Mouse (Mus musculus) adipocyte (in vitro differentiated cells): Measurements from ENCODE around the gene Tesk1.

Experiments
- DNase-seq: peaks from one replicate; pipeline ENCODE4 v3.0.0-alpha.2; 2016; ENCODE audit warnings: low spot score

Tesk1 gene

DNA sequence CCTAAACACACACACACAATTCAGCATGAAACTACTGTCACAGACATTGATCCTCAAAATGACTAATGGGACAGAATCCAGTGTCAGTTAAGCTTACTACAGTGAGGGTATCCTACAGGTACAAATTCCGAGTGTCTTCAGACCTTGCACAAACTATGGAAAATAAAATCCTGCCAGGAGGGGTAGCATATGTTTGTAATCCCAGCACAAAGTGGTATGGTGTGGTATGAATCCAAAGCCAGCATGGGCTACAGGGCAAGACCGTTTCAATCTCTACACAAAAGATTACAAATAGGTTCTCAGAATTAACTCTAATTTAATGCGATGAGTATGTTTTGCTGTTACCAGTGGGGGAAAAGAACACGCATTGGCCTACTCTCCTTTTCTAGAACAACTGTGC, at the start of gene Tesk1:
Tesk1 (plus strand) TSS at position 301 of the 400 bp plus-strand sequence.
- DNase-seq, result no peak

DNA sequence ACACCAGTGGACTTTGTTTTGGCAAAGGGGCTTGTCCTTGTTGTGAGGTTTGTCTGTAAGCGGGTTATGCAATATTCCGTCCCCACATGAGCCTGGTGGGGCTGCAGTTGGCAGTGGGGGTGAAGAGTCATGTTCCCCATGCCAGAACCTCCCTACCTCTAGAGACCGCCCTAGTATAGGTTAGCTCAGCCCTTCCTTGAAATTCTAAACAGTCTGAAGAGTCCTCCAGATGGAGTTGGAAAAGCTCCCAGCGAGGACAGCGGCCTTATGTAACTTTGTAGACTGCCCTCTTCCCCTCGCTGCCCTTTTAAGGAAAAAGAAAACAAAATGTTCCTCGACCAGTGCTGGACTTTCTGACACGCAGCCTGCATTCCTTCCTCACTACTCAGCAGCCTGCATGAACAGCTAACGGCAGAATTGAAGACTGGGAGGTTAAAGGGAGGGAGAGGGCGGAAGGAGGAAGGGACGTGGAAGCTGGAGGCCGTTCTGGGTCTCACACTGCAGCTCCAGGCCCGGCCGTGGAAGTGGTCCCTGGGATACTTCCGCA, 47.3 kb upstream of the Tesk1 start:
- DNase-seq, result peak; percentile 95

DNA sequence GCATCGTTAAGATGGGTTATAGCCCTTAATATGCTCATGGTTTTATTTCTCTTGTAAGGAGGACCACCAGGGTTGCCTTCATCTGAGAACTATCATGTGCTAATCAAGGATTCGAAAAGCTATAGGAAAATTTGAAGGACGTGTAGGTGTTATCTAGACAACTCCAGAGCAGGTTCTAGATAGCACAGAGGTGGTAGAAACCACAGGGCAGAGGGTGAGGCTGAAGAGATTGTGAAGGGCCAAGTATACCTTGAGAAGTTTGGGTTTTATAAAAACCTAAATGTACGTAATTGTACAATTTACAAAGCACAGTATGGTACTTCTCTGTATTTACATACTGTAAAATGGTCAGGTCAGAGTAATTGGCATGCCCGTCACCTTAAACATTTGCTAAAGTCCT, 46.6 kb upstream of the Tesk1 start:
- no peak for DNase-seq

DNA sequence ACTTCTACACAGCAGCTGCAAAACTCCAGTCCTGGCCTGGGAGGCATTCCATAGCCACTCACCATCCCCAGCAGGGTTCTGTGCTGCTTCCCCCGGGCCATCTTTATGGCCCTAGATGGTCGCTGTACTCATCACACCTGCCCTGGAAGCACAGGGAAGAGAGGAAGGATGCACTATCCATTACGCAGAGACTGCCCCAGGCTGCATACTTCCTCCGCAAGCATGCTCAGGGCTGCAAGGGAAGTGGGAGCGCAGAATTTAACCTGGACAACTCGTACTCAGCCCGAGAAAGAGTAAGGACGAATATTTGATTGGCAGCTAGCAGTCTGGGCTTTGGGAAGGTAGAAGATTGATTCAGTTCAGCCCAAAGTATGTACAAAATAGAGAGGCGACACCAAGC, 45.9 kb upstream of the Tesk1 start:
- no peak for DNase-seq

DNA sequence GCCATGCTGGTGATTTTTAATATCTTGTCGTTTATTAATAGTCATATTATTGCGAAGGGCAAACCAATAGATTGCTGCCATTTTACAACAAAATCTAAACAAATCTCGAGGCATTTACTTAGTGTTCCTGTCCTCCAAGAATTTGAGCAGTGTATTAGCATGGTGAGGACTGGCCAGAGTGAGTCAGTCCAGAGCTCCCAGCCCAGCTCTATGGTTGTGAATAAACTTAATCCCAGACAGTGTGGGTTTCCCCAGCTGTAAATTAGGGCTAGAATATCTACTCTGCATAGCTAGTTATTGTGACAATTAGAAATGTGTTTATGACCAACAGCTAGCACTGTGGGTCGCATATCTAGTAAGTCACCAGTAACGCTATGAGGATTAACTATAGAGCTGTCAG, 45.4 kb upstream of the Tesk1 start:
- DNase-seq, result no peak

DNA sequence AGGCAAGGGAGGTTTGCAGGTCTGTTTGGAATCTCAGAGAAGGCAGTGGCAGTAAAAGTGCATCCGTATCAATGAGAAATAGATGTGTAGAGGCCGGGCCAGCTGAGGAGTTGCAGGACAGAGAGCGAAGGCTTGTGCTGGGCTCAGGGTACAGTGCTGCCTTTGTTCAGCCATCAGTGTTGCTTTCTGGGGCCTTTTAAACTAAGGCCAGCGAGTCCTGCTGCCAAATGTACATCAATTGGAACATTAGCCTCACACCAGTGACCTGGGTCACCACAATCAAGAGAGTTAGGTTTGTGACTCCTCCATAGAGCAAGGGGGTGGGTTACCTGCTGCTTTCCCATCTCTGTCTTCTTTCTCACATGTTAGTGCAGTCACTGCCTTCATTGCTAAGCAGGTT, 43.7 kb upstream of the Tesk1 start:
- DNase-seq, result no peak

DNA sequence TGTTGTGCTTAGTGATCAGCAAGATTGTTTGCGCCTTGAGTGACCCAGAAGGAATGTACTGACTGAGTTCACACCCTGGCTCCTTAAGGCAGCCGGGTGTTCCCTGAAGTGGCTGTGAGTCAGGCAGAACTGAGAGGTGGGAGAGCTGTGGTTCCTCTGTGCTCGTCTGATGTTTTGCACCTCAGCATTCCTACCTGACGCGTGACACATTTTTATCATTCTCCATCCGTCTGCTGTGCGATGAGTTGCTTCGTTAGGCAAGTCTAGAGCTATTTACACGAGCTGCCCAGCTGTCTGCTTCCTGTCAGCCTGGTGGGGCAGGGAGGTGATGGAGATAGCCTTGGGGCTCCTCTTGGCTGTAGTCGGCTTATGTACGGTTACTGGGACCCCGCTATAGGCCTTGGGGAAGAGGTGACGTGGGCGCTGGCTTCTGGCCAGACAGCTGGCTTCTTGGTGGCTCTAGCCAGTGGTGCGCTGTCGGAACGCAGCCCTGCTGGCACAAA, 42.9 kb upstream of the Tesk1 start:
- no peak for DNase-seq

DNA sequence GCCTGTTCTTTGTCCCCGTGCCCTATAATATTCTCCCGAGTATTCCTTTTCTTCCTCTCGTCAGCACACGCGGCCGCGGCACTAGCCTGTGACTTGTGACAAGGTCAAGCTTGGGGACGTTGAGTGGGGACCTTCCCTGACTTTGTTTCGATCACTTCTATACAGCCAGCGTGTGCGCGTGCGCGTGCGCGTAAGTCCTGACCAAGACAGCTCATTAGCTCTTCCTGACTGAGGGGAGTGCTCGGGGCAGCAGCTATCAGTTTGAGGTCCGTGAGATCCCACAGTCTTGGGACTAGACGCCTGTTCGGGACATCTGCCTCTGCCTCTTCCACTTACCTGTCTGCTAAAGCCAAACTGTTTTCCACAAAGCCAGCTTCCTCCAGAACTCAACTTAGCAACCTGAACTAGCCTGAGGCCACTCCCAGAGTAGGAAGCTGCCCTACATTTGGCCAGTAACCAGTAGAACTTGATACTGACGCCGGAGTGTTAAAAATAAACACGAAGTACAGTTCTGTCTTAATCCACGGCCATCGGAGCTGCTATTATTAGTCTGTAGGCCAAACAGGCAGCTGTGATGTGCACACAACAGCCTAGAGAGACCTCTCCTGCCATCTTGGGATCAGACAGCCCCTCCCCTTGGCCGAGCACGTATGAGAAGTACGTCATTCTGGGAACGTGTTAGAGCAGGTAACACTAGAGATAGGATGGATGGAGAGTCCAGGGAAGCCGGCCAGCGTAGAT, 42.2 kb upstream of the Tesk1 start:
- DNase-seq, result no peak

DNA sequence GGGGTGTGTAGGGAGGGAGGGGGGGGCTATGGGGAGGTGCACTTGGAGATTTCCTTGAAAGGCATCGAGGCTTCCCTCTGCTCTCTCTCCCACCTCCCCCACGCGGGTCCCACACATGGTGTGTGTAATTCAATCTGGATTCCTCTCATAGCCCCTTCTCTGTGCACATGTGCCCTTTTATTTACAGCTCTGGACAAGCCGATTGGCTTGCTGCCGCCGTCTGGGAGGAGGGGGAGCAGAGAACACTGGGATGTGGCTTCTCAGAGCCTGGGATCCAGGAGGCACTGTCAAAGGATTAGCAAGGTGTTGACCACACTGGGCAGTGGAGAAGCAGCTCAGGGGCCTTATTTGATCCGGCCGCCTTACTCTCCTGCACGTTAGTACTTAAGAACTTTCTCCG, 40.8 kb upstream of the Tesk1 start:
- DNase-seq, result no peak

DNA sequence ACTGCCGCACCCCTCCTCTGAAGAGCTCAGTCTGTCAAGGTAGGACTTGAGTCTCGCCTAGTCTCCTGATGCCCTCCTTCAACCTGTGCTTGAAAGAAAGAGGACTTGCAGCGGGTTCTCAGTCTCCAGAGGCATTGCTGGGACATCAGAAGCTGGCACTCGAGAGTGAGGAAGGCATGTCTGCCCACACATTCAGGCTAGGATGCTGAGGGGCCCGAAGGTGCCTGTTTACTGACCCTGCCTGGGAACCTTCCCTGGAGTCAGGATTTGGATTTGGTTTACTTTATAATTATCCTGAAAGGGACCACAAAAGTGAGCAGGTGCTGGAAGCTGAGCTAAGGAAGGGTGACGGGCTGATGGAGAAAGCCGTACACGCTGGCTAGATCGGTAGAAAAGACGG, 40.3 kb upstream of the Tesk1 start:
- DNase-seq, result no peak

DNA sequence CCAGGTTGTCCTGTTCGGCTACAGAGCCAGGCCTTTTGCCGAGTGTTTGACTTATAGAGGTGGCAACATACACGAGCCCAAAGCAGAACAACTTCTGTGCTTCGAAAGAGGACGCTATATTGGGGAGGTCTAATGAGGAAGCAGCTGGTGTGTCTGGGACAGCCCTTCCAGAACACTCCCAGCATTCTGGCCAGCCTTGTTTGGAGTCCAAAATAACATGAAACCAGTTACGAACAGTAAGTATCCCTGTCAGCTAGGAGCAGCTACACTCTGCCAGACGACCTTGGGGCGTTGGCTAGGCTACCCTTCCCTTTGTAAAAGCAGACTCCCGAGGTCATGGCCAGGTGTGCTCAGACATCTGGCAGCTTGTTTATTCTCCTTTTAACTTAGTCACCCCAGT, 39.5 kb upstream of the Tesk1 start:
- no peak for DNase-seq

DNA sequence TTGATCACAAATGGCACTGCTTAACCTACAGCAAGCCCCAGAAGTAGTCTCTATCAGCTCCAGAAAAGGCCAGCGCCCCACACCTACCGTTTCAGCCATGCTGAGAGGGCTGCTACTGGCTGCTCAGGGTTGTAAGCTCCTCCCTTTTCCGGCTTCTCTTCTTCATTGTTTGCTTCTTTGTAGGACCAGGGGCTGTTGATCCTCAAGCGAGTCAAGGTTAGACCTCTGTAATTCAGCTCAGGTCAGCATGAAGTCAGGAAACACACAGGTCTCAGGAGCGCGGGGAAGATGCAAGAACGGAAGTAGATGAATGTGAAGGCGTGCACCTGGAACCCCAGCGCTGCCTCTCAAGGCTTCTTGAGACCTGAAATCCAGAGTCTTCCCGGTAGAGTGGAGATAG, 37.0 kb upstream of the Tesk1 start:
- no peak for DNase-seq

DNA sequence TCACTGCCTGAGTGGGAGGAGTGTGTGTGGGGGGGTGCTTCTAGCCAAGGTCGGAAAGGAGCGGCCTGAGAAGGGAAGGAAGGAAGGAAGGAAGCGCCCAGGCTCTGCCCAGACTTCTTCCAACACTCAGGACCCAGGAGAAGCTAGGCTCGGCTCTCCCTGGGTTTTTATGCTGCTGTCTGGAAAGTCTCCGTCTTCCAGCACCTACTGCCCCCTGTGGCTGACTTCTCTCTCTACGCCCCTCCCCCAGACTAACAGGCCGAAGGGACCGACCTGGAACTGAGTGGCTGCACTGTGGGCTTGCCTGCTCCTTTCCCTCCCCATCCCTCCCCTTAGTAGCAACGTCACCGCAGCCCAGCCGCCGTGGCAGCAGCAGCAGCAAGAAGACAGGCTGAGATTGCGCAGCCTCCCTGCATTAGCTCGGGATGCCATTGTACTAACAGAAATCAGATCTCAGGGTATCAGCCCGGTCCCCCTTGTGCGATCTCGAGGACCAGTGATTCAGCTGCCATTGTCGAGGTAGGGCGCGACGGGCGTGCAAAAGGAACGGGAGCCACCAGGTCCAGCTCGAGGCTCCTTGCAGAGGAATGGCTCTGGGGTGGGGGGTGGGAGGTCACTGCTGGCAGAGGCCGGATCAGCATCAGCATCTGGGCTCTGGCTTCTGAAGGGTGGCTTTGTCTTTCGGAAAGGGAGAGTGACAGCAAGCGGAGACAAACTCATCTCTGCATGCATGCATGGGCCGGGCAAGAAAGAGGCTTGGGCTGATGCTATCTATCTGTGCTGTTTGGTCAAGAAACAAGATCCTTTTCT, 35.4 kb upstream of the Tesk1 start:
- peak; percentile 76 for DNase-seq

DNA sequence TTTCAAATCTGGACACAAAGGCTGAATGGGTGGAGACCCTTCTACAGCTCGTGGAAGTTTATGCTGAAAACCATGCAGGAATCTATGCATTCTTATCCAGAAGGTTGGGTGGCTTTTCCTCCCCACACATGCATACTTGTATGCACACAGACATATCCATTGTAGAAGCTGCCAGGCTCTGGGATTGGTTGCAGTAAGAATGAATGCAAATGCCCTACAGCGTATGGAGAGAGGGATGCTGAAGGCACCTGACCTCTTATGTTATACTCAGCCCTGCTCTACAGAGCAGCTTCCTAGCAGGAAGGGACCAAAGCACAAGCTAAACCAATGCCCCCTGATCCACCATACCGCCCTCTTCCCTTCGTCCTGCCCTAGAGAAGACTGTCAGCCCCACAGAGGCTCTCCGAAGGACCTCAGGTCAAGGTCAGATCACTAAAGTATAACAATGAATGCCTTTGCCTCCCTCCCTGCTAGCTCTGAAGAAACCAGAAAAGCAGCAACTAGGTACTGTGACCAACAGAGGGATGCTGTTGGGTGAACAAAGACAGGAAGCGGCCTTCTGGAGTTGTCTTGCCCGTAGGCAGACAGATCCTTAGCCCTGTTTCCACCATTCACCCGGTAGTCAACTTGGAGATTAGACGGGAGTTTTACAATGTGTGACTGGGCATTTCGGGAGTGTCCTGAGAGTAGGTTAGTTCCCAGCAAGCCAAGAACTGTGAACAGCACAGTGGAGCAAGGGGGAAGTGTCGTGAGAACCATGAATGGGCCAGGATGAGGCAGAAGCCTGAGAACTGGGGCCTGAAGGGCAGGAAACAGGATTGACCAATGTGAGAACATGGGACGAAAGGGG, 34.4 kb upstream of the Tesk1 start:
- no peak for DNase-seq

DNA sequence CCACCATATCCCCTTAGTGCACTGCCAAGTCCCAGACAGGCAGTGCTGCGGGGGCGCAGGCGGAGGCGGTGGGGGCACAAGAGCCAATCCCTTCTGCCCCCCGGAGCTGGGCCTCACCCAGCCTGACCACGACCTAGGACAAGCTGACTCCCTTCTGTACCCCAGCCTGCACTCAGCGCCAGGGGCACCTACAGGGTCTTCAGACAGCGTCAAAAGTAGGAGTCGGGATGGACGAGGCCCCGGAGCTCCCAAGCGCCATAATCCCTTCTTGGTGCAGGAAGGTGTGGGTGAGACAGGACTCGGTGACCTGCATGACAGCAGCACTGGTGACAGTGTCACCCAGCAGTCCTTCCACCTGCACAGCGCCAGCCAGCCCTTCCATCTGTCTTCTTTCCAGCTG, 27.0 kb upstream of the Tesk1 start:
- no peak for DNase-seq

DNA sequence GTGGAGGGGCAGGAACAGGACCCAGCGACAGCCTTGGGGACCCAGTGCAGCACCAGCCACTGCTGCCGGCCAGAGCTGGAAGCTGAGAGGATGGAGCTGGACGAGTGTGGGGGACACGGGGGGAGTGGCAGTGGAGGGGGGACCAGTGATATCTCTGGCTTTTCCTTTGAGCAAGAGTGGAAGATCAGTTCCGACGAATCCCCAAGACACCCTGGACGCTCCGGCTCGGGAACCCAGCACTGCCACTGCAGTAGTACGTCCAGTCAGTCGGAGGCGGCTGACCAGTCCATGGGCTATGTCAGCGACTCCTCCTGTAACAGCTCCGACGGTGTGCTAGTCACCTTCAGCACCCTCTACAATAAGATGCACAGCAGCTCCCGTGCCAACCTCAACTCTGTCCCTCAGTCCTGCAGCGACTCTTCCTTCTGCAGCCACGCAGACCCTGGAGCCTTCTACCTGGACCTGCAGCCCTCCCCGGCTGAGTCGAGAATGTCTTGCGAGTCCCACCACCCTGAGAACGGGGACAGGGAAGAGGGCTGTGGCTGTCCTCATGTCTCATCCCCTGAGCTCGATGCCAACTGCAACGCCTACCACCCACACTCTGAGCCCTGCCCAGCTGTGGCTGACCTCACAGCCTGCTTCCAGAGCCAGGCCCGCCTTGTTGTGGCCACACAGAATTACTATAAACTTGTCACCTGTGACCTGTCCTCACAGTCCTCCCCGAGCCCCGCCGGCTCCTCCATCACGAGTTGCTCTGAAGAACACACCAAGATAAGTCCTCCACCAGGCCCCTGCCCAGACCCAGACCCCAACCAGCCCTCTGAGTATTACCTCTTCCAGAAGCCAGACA, 26.3 kb upstream of the Tesk1 start:
- no peak for DNase-seq

DNA sequence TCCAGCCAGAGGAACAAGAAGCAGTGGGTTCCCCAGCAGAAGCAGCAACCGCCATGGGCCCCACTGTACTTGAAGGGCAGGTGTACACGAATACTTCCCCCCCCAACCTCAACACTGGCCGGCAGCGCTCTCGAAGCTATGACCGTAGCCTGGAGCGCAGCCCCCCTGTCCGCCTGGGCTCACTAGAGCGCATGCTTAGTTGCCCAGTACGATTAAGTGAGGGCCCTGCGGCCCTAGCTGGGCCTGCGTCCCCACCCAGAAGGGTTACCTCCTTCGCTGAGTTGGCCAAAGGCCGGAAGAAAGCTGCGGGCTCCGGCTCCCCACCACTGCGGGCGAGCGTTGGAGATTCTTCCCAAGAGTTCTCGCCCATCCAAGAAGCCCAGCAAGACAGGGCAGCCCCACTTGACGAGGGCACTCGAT, 25.7 kb upstream of the Tesk1 start:
- no peak for DNase-seq

DNA sequence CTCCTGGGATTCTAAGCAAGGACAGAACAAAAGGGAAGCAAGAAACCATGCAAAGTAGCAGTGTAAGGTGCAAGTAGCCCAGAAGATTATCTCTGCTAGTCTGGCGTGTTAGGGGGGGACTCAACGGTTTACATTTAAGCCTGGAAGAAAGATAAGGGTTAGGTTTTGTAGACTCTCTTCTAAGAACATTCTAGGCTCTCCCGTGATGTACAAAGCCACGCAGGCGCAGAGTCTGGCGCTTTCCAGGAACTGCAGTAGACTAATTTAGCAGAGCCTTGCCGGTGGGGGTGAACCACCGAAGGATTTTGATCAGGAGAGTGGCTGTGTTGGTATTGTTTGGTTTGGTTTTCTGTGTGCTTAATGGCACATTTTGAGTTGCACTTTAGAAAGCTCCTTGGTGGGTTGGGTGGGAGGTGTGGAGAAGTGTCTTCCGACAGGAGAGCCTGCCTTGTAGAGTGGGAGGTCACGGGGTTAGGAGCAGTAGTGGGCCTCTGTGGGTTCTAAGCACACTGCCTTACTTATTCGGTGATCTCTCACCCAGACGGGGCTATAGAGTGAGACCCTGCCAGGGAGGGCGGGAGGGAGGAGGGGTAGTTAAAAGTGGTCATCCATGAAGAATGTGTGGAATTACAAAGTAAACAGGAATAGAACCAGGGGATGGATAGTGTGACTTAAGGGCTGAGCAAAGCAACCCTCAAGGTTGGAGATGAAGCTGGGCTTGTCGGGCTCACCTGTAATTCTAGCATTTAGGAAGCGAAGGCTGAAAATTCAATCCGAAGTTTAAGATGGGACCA, 24.3 kb upstream of the Tesk1 start:
- DNase-seq, result no peak

DNA sequence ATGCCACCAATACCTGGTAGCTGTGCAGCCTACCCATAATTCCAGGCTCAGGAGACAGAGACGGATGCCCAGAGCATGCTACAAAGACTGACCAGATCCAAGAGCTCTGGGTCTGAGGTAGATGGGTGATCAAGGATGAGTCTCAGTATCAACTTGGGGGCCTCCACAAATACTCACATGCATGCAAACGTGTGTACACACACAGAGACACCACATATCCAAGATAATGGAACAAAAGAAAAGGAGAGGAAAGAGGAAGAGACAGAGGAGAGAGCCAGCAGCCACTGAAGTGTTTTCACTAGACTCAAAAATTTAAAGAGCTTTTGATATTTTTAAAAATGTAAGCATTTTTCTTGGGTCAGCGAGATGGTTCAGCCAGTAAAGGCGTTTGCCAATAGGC, 23.3 kb upstream of the Tesk1 start:
- DNase-seq, result no peak

DNA sequence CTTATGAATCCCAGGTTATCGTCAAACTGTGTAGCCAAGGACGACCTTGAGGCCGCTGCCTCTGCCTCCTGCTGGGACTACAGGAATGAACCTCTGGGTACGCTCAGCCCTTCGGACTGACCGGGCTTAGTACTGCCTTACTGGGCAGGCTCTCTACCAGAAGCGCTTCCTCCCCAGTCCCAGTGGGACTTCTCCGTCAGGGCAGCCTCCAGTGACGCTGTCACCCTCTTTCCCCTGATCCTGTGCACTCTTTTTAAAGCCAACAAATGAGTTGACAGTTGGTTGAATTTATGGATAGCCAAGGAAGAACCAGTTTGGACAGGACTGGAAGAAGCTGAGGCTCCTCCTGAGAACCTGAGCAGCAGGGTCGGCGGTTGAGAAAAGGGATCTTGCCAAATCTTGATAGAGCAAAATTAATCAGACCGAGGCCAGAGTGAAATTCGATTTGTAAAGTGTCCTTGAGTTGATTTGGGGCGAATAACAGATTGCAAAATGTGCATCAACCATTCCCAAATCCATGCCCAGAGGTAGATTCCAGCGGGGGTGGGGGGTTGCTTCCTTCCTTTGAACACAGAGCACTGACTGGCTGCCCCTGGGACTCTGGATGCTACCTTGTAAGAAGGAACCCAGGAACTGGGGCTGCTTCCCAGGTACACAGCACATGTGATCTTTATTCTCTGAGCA, 22.6 kb upstream of the Tesk1 start:
- DNase-seq, result peak; percentile 79
